Mouse (Mus musculus) limb, embryonic 12.5 days (tissue): ENCODE data around the gene Psmb5. TPM values are rescaled to one million over a fixed set of nuclear protein-coding genes. Genes with fewer than 3 reads are reported as not detected.

Source experiments
- ATAC-seq: fragments of 200-750 bp; cut with Nextera tagmentation; 2 replicates; pipeline ENCODE4 v1.8.0; 2017; ENCODE audit warnings: low read depth, moderate TSS enrichment; ENCODE audit not compliant: insufficient number of reproducible peaks, insufficient read depth, low FRiP score, low TSS enrichment
- H3K27ac ChIP-seq: fragments of 300-500 bp; sonication (generic); 2 replicates; pipeline ENCODE4 v1.5.1; 2016; ENCODE audit warnings: mild to moderate bottlenecking, moderate library complexity
- H3K27me3 ChIP-seq: fragments of 300-500 bp; sonication (generic); 2 replicates; pipeline ENCODE4 v1.6.1; 2016; ENCODE audit warnings: mild to moderate bottlenecking, moderate library complexity
- H3K36me3 ChIP-seq: fragments of 300-500 bp; sonication (generic); 2 replicates; pipeline ENCODE4 v1.6.1; 2016; ENCODE audit warnings: mild to moderate bottlenecking, moderate library complexity
- H3K4me1 ChIP-seq: fragments of 300-500 bp; sonication (generic); replicated peaks from 2 replicates; pipeline ENCODE4 v1.6.1; 2016
- H3K4me2 ChIP-seq: fragments of 300-500 bp; sonication (generic); 2 replicates; pipeline ENCODE4 v1.6.1; 2016; ENCODE audit warnings: mild to moderate bottlenecking, moderate library complexity
- H3K4me3 ChIP-seq: fragments of 300-500 bp; sonication (generic); replicated peaks from 2 replicates; pipeline ENCODE4 v1.5.1; 2016; ENCODE audit warnings: mild to moderate bottlenecking
- H3K9ac ChIP-seq: fragments of 300-500 bp; sonication (generic); replicated peaks from 2 replicates; pipeline ENCODE4 v1.6.1; 2016; ENCODE audit warnings: mild to moderate bottlenecking, moderate library complexity
- H3K9me3 ChIP-seq: fragments of 300-500 bp; sonication (generic); 2 replicates; pipeline ENCODE4 v1.6.1; 2016; ENCODE audit warnings: mild to moderate bottlenecking, moderate library complexity
- WGBS: fragments of 180-500 bp; shearing (Covaris S2); methylation state at CpG from one replicate; pipeline ENCODE4 v1.1.7; 2016; 5-methylcytosine and 5-hydroxymethylcytosine counted together
- polyA plus RNA-seq: library from polyadenylated mRNA; unstranded; fragments of >200 nt; fragmentation: Nextera tagmentation; extraction: Ambion mirVana; gene quantifications from 2 replicates; pipeline ENCODE4 v1.2.1, GENCODE M21; 2016

Psmb5 gene
- polyA plus RNA-seq, 1 experiment from 2014 or later = 432 TPM

- no peaks in the 10 kb centered on the region for H3K27me3 ChIP-seq
- H3K27ac ChIP-seq = no peak overlapping the region
- no peak overlapping the region for H3K9ac ChIP-seq
- H3K4me3 ChIP-seq = no peak overlapping the region
- ATAC-seq = no peak
- peaks cover 17% of the 10 kb centered on the region for H3K4me1 ChIP-seq
- no peaks in the 10 kb centered on the region for H3K9me3 ChIP-seq
- H3K36me3 ChIP-seq = peaks cover 72% of the 10 kb centered on the region
- 92% methylated on average over 9 of the region's 9 CpGs for WGBS
- H3K4me2 ChIP-seq = no peak overlapping the region
Observed at GRCm38 (mm10) chr14:54644294-54644693, 26.5 kb upstream of the Psmb5 start.

- WGBS = 95% methylated on average over 2 of the region's 2 CpGs
- Histone ChIP-seq H3K27me3 (no peaks in the 10 kb centered on the region), H3K4me3 (no peak overlapping the region), H3K9ac (no peak overlapping the region), H3K36me3 (peaks cover 73% of the 10 kb centered on the region), H3K4me2 (no peak overlapping the region), H3K4me1 (peaks cover 18% of the 10 kb centered on the region), H3K27ac (no peak overlapping the region), H3K9me3 (no peaks in the 10 kb centered on the region)
- no peak for ATAC-seq
Observed at GRCm38 (mm10) chr14:54643011-54643410, 25.2 kb upstream of the Psmb5 start.

GRCm38 (mm10) chr14:54642224-54642944 lies 24.6 kb upstream of the Psmb5 start:
- peaks cover 73% of the 10 kb centered on the region for H3K36me3 ChIP-seq
- H3K4me1 ChIP-seq = peaks cover 18% of the 10 kb centered on the region
- H3K9ac ChIP-seq = 0 out of 2 replicates have a peak overlapping the region, but pooled peaks have one; percentile 8
- H3K27ac ChIP-seq = peak overlapping the region; percentile 90; the same call in 1 of the 2 replicates
- 85% methylated on average over 25 of the region's 25 CpGs for WGBS
- no peak overlapping the region for H3K4me2 ChIP-seq
- H3K4me3 ChIP-seq = no peak overlapping the region
- ATAC-seq = no peak
- no peaks in the 10 kb centered on the region for H3K27me3 ChIP-seq
- H3K9me3 ChIP-seq = no peaks in the 10 kb centered on the region

- H3K27me3 ChIP-seq = no peaks in the 10 kb centered on the region
- H3K27ac ChIP-seq = peak within 1 kb of the TSS; percentile 90
- under 1% methylated on average over 50 of the region's 52 CpGs for WGBS
- H3K4me3 ChIP-seq = peak within 1 kb of the TSS; percentile 81
- no peaks in the 10 kb centered on the region for H3K9me3 ChIP-seq
- H3K4me1 ChIP-seq = peaks cover 18% of the 10 kb centered on the region
- peak within 1 kb of the TSS; percentile 95 for H3K4me2 ChIP-seq
- peak; percentile 92 for ATAC-seq
- peaks cover 73% of the 10 kb centered on the region for H3K36me3 ChIP-seq
- peak within 1 kb of the TSS; percentile 90 for H3K9ac ChIP-seq
Observed at GRCm38 (mm10) chr14:54641305-54641969, 23.6 kb upstream of the Psmb5 start, which contains the start of gene Cdh24. Gene Cdh24, minus strand, starts transcription at chr14:54641364.

- Histone ChIP-seq H3K27ac (peak within 1 kb of the TSS; percentile 90), H3K9ac (peak within 1 kb of the TSS; percentile 90), H3K36me3 (peaks cover 73% of the 10 kb centered on the region), H3K9me3 (no peaks in the 10 kb centered on the region), H3K4me1 (peaks cover 18% of the 10 kb centered on the region), H3K4me2 (peak within 1 kb of the TSS; percentile 95), H3K27me3 (no peaks in the 10 kb centered on the region), H3K4me3 (peak within 1 kb of the TSS; percentile 81)
- ATAC-seq = peak; percentile 60; the same call in 1 of the 2 replicates
- WGBS = under 1% methylated on average over 28 of the region's 28 CpGs
Observed at GRCm38 (mm10) chr14:54640946-54641304, 23.1 kb upstream of the Psmb5 start, which contains the start of gene Gm17606. Gene Gm17606, plus strand, starts transcription at chr14:54640952.

GRCm38 (mm10) chr14:54640121-54640520 lies 22.3 kb upstream of the Psmb5 start:
- WGBS = 4% methylated on average over 4 of the region's 4 CpGs

GRCm38 (mm10) chr14:54638210-54638609 lies 20.4 kb upstream of the Psmb5 start:
- 86% methylated on average over 5 of the region's 5 CpGs for WGBS
- H3K27ac ChIP-seq = no peak overlapping the region
- H3K9ac ChIP-seq = 0 out of 2 replicates have a peak overlapping the region, but pooled peaks have one; percentile 12
- H3K27me3 ChIP-seq = no peaks in the 10 kb centered on the region
- H3K36me3 ChIP-seq = peaks cover 71% of the 10 kb centered on the region
- ATAC-seq = no peak
- H3K9me3 ChIP-seq = no peaks in the 10 kb centered on the region
- H3K4me3 ChIP-seq = 0 out of 2 replicates have a peak overlapping the region, but pooled peaks have one; percentile 4
- H3K4me1 ChIP-seq = peaks cover 18% of the 10 kb centered on the region
- no peak overlapping the region for H3K4me2 ChIP-seq

More at GRCm38 (mm10) chr14:54640121-54640520, 22.3 kb upstream of the Psmb5 start:
- H3K27ac ChIP-seq = 0 out of 2 replicates have a peak overlapping the region, but pooled peaks have one; percentile 29
- H3K9ac ChIP-seq = peak overlapping the region; percentile 90
- peak overlapping the region; percentile 81 for H3K4me3 ChIP-seq
- H3K4me1 ChIP-seq = peaks cover 18% of the 10 kb centered on the region
- peaks cover 71% of the 10 kb centered on the region for H3K36me3 ChIP-seq
- H3K4me2 ChIP-seq = peak overlapping the region; percentile 95
- no peaks in the 10 kb centered on the region for H3K9me3 ChIP-seq
- H3K27me3 ChIP-seq = no peaks in the 10 kb centered on the region
- no peak for ATAC-seq

GRCm38 (mm10) chr14:54636954-54637353 lies 19.1 kb upstream of the Psmb5 start:
- no peaks in the 10 kb centered on the region for H3K27me3 ChIP-seq
- ATAC-seq = no peak
- WGBS = 55% methylated on average over 8 of the region's 8 CpGs
- H3K36me3 ChIP-seq = peaks cover 72% of the 10 kb centered on the region
- H3K4me2 ChIP-seq = no peak overlapping the region
- no peak overlapping the region for H3K4me3 ChIP-seq
- peaks cover 18% of the 10 kb centered on the region for H3K4me1 ChIP-seq
- H3K9me3 ChIP-seq = no peaks in the 10 kb centered on the region
- no peak overlapping the region for H3K9ac ChIP-seq
- H3K27ac ChIP-seq = no peak overlapping the region

GRCm38 (mm10) chr14:54634182-54634581 lies 16.4 kb upstream of the Psmb5 start:
- Histone ChIP-seq H3K27me3 (no peaks in the 10 kb centered on the region), H3K36me3 (peaks cover 92% of the 10 kb centered on the region), H3K4me3 (no peak overlapping the region), H3K4me2 (no peak overlapping the region), H3K4me1 (peaks cover 3% of the 10 kb centered on the region), H3K9me3 (no peaks in the 10 kb centered on the region), H3K9ac (no peak overlapping the region), H3K27ac (no peak overlapping the region)
- 87% methylated on average over 4 of the region's 4 CpGs for WGBS
- no peak for ATAC-seq

- Histone ChIP-seq H3K9ac (no peak overlapping the region), H3K36me3 (peaks cover 73% of the 10 kb centered on the region), H3K27me3 (no peaks in the 10 kb centered on the region), H3K4me2 (no peak overlapping the region), H3K9me3 (no peaks in the 10 kb centered on the region), H3K4me1 (no peaks in the 10 kb centered on the region), H3K4me3 (no peak overlapping the region), H3K27ac (no peak overlapping the region)
- 91% methylated on average over 37 of the region's 37 CpGs for WGBS
- ATAC-seq = no peak
Observed at GRCm38 (mm10) chr14:54632252-54632651, 14.4 kb upstream of the Psmb5 start.

- no peak overlapping the region for H3K4me3 ChIP-seq
- H3K9ac ChIP-seq = no peak overlapping the region
- H3K27ac ChIP-seq = peak overlapping the region; percentile 69
- peaks cover 63% of the 10 kb centered on the region for H3K36me3 ChIP-seq
- no peaks in the 10 kb centered on the region for H3K27me3 ChIP-seq
- no peaks in the 10 kb centered on the region for H3K4me1 ChIP-seq
- ATAC-seq = no peak
- H3K4me2 ChIP-seq = no peak overlapping the region
- no peaks in the 10 kb centered on the region for H3K9me3 ChIP-seq
- 76% methylated on average over 3 of the region's 4 CpGs for WGBS
Observed at GRCm38 (mm10) chr14:54631240-54631599, 13.4 kb upstream of the Psmb5 start.
